In genomic region chr1:159570831-159571230, GRCm38 (mm10) we compare ENCODE assay signal across 24 mouse cellular contexts. TPM values are rescaled to one million over a fixed set of nuclear protein-coding genes. Genes with fewer than 3 reads are reported as not detected.
DNase-seq lines count a peak whose midpoint lies in the region; ATAC-seq and TF ChIP-seq lines count a peak whose summit lies in the region.
"Had no signal": no experiment of that assay in that cellular context is flagged by ENCODE, and none has a peak within 500 bp of the region (broad histone marks: within the 10 kb centered on the region; RNA-seq: fewer than 3 reads in every experiment).

No protein-coding gene starts in this region.

- no peak for TF ChIP-seq CTCF in layer of hippocampus, adult 2 months (conservative IDR thresholded peaks at IDR 0.05)

- peaks cover 3% of the 10 kb centered on the region; the same call in 1 of the 2 replicates for H3K27me3 ChIP-seq in forebrain, embryonic 12.5 days
- no peaks in the 10 kb centered on the region for H3K27me3 ChIP-seq in forebrain, embryonic 11.5 days (ENCODE audit: control insufficient read depth, insufficient read depth, low read length)
- H3K27me3 ChIP-seq in midbrain, embryonic 11.5 days (ENCODE audit: control insufficient read depth, insufficient read depth, low read length) = no peaks in the 10 kb centered on the region
- H3K27me3 ChIP-seq in midbrain, embryonic 14.5 days (ENCODE audit: control insufficient read depth, insufficient read depth, low read length) = no peaks in the 10 kb centered on the region
- no peaks in the 10 kb centered on the region for H3K27me3 ChIP-seq in neural tube, embryonic 14.5 days (ENCODE audit: control insufficient read depth, insufficient read depth, low read length)
- H3K27me3 ChIP-seq: embryonic facial prominence, embryonic 15.5 days had no signal

- no peak overlapping the region for H3K9ac ChIP-seq in forebrain, embryonic 12.5 days
- H3K9ac ChIP-seq in forebrain, embryonic 11.5 days (ENCODE audit: low read length) = no peak overlapping the region
- no peak overlapping the region for H3K9ac ChIP-seq in midbrain, embryonic 11.5 days (ENCODE audit: low read length)
- H3K9ac ChIP-seq in midbrain, embryonic 14.5 days (replicated peaks; ENCODE audit: low read length) = no peak overlapping the region
- H3K9ac ChIP-seq in neural tube, embryonic 14.5 days (replicated peaks; ENCODE audit: low read depth, low read length) = no peak overlapping the region
- H3K9ac ChIP-seq: embryonic facial prominence, embryonic 15.5 days; liver, embryonic 14.5 days had no signal

- no peak overlapping the region for H3K4me2 ChIP-seq in forebrain, embryonic 12.5 days
- no peak overlapping the region for H3K4me2 ChIP-seq in forebrain, embryonic 11.5 days (ENCODE audit: low read depth, low read length, severe bottlenecking)
- no peak overlapping the region for H3K4me2 ChIP-seq in midbrain, embryonic 11.5 days
- H3K4me2 ChIP-seq in midbrain, embryonic 14.5 days (ENCODE audit: low read length) = no peak overlapping the region
- no peak overlapping the region for H3K4me2 ChIP-seq in neural tube, embryonic 14.5 days (ENCODE audit: low read depth, low read length)
- H3K4me2 ChIP-seq: embryonic facial prominence, embryonic 15.5 days had no signal

- H3K9me3 ChIP-seq in forebrain, embryonic 12.5 days = no peaks in the 10 kb centered on the region
- H3K9me3 ChIP-seq in forebrain, embryonic 11.5 days (ENCODE audit: control insufficient read depth, low read length) = no peaks in the 10 kb centered on the region
- H3K9me3 ChIP-seq in midbrain, embryonic 11.5 days (ENCODE audit: control insufficient read depth, low read length) = no peaks in the 10 kb centered on the region
- H3K9me3 ChIP-seq in midbrain, embryonic 14.5 days (ENCODE audit: control insufficient read depth, low read length) = no peaks in the 10 kb centered on the region
- H3K9me3 ChIP-seq in neural tube, embryonic 14.5 days (ENCODE audit: control insufficient read depth, low read length) = no peaks in the 10 kb centered on the region
- H3K9me3 ChIP-seq: embryonic facial prominence, embryonic 15.5 days had no signal

- peak; percentile 39; the same call in 1 of the 2 replicates for ATAC-seq in forebrain, embryonic 12.5 days (ENCODE audit: low FRiP score)
- no peak for ATAC-seq in forebrain, embryonic 11.5 days (replicated peaks; ENCODE audit: low FRiP score)
- ATAC-seq in midbrain, embryonic 11.5 days (ENCODE audit: low FRiP score) = no peak
- ATAC-seq in midbrain, embryonic 14.5 days (ENCODE audit: low FRiP score, low TSS enrichment) = no peak
- ATAC-seq in neural tube, embryonic 14.5 days (ENCODE audit: low read depth) = no peak
- ATAC-seq: intestine, postnatal 0 days had no signal

- H3K27ac ChIP-seq in forebrain, embryonic 12.5 days = no peak overlapping the region
- no peak overlapping the region for H3K27ac ChIP-seq in forebrain, embryonic 11.5 days (ENCODE audit: low read depth, low read length)
- peak overlapping the region; percentile 75 for H3K27ac ChIP-seq in layer of hippocampus, adult 2 months
- no peak overlapping the region for H3K27ac ChIP-seq in midbrain, embryonic 11.5 days (ENCODE audit: low read depth, low read length)
- no peak overlapping the region; the same call in 1 of the 2 replicates for H3K27ac ChIP-seq in midbrain, embryonic 14.5 days (replicated peaks; ENCODE audit: low read depth, low read length)
- H3K27ac ChIP-seq in neural tube, embryonic 14.5 days (ENCODE audit: low read depth, low read length) = 0 out of 2 replicates have a peak overlapping the region, but pooled peaks have one; percentile 48
- H3K27ac ChIP-seq: embryonic facial prominence, embryonic 15.5 days; heart, adult 2 months; liver, embryonic 14.5 days had no signal

- H3K36me3 ChIP-seq in forebrain, embryonic 12.5 days (replicated peaks) = no peaks in the 10 kb centered on the region
- H3K36me3 ChIP-seq in forebrain, embryonic 11.5 days (ENCODE audit: control insufficient read depth, insufficient read depth, low read length) = no peaks in the 10 kb centered on the region
- H3K36me3 ChIP-seq in midbrain, embryonic 11.5 days (ENCODE audit: control insufficient read depth, insufficient read depth, low read length) = no peaks in the 10 kb centered on the region
- H3K36me3 ChIP-seq in midbrain, embryonic 14.5 days (ENCODE audit: control insufficient read depth, insufficient read depth, low read length) = no peaks in the 10 kb centered on the region
- no peaks in the 10 kb centered on the region for H3K36me3 ChIP-seq in neural tube, embryonic 14.5 days (ENCODE audit: control insufficient read depth, insufficient read depth, low read length)
- H3K36me3 ChIP-seq: embryonic facial prominence, embryonic 15.5 days had no signal

- DNase-seq in forebrain, embryonic 11.5 days (ENCODE audit: low spot score) = no peak
- no peak for DNase-seq in layer of hippocampus, adult 2 months (ENCODE audit: low spot score in 2 of 2)
- DNase-seq in layer of hippocampus, postnatal 10 days (ENCODE audit: low spot score in 2 of 2) = no peak
- DNase-seq in midbrain, embryonic 11.5 days (ENCODE audit: low spot score, missing footprints) = peak; percentile 77
- no peak for DNase-seq in midbrain, embryonic 14.5 days
- DNase-seq in right cerebral cortex, postnatal 14 days = no peak
- DNase-seq: adrenal gland, postnatal 25 days; cerebellum, adult 9-10 months; gastrocnemius, postnatal 25 days; heart, adult 2 months; heart, postnatal 4 days; kidney, postnatal 25 days; lung, postnatal 14 days; right cerebral cortex, postnatal 4 days; thymus, postnatal 36 days had no signal

- 48% methylated on average over 2 of the region's 2 CpGs for WGBS in forebrain, embryonic 12.5 days
- WGBS in forebrain, embryonic 11.5 days = 64% methylated on average over 2 of the region's 2 CpGs
- WGBS in midbrain, embryonic 11.5 days = 71% methylated on average over 2 of the region's 2 CpGs
- WGBS in midbrain, embryonic 14.5 days = 66% methylated on average over 2 of the region's 2 CpGs
- WGBS in neural tube, embryonic 14.5 days = 62% methylated on average over 2 of the region's 2 CpGs

- peaks cover 10% of the 10 kb centered on the region for H3K4me1 ChIP-seq in forebrain, embryonic 12.5 days
- H3K4me1 ChIP-seq in forebrain, embryonic 11.5 days (replicated peaks; ENCODE audit: control insufficient read depth, insufficient read depth, low read length) = 0 out of 2 replicates have a peak, but pooled peaks cover 4% of the 10 kb centered on the region
- H3K4me1 ChIP-seq in midbrain, embryonic 11.5 days (ENCODE audit: control insufficient read depth, insufficient read depth, low read length) = no peaks in the 10 kb centered on the region
- peaks cover 4% of the 10 kb centered on the region; the same call in 1 of the 2 replicates for H3K4me1 ChIP-seq in midbrain, embryonic 14.5 days (ENCODE audit: control insufficient read depth, insufficient read depth, low read length)
- H3K4me1 ChIP-seq in neural tube, embryonic 14.5 days (ENCODE audit: control insufficient read depth, insufficient read depth, low read length) = peaks cover 10% of the 10 kb centered on the region; the same call in 1 of the 2 replicates
- H3K4me1 ChIP-seq: embryonic facial prominence, embryonic 15.5 days had no signal

- H3K4me3 ChIP-seq in forebrain, embryonic 12.5 days (replicated peaks) = no peak overlapping the region
- no peak overlapping the region for H3K4me3 ChIP-seq in forebrain, embryonic 11.5 days (ENCODE audit: low read depth, low read length)
- no peak overlapping the region for H3K4me3 ChIP-seq in layer of hippocampus, adult 2 months
- H3K4me3 ChIP-seq in midbrain, embryonic 11.5 days (ENCODE audit: low read depth, low read length) = no peak overlapping the region
- no peak overlapping the region for H3K4me3 ChIP-seq in midbrain, embryonic 14.5 days (replicated peaks; ENCODE audit: low read depth, low read length)
- no peak overlapping the region for H3K4me3 ChIP-seq in neural tube, embryonic 14.5 days (ENCODE audit: low read depth, low read length)
- H3K4me3 ChIP-seq: embryonic facial prominence, embryonic 15.5 days; heart, adult 2 months had no signal

RNA-seq across cellular contexts. Expression of gene Tnr, which starts 47.3 kb away (rescaled TPM):
- polyA plus RNA-seq in forebrain, embryonic 12.5 days (2016; fragmentation: Nextera tagmentation; extraction: Ambion mirVana) = 0.75 and 1.4 TPM in 2 replicates
- 0.19 and 0.77 TPM in 2 replicates for polyA plus RNA-seq in forebrain, embryonic 11.5 days (2014; fragmentation: Nextera tagmentation; extraction: Ambion mirVana)
- 100 to 1,000 TPM; 157 to 159 TPM for total RNA-seq in layer of hippocampus, adult 2 months (2021)
- 100 to 1,000 TPM; 104 to 113 TPM for total RNA-seq in layer of hippocampus, postnatal 10 days (2021)
- polyA plus RNA-seq in midbrain, embryonic 11.5 days (2014; fragmentation: Nextera tagmentation; extraction: Ambion mirVana) = 0.16 and 0.77 TPM in 2 replicates
- polyA plus RNA-seq in midbrain, embryonic 14.5 days (2014; fragmentation: Nextera tagmentation; extraction: Ambion mirVana) = 4.4 and 4.6 TPM in 2 replicates
- polyA plus RNA-seq in neural tube, embryonic 14.5 days (2014; fragmentation: Nextera tagmentation; extraction: Ambion mirVana) = 4.1 and 6.6 TPM in 2 replicates
- total RNA-seq: megakaryocyte progenitor cell, adult 5-6 weeks; monocyte, adult 5-6 weeks had no signal
- polyA plus RNA-seq: heart, embryonic 14.5 days; kidney, embryonic 14.5 days had no signal

Comparison
In these comparisons a context has a peak if more than half of its experiments do, and no peak if none do; other contexts are left out.
1. H3K27ac ChIP-seq: peak in layer of hippocampus, adult 2 months (single experiment) and neural tube, embryonic 14.5 days (single experiment); none in forebrain, embryonic 12.5 days (single experiment), forebrain, embryonic 11.5 days (single experiment), midbrain, embryonic 11.5 days (single experiment) and midbrain, embryonic 14.5 days (single experiment).